Mouse (Mus musculus) forebrain, embryonic 10.5 days (tissue): ENCODE measurements around the gene Per2. TPM values are rescaled to one million over a fixed set of nuclear protein-coding genes. Genes with fewer than 3 reads are reported as not detected.

Experiments used
- DNase-seq: peaks from one replicate; pipeline ENCODE4 v3.0.0-alpha.2; 2017; ENCODE audit warnings: low spot score; ENCODE audit errors: extremely low spot score
- H3K27ac ChIP-seq: fragments of 300-500 bp; sonication (generic); 2 replicates; pipeline ENCODE4 v1.5.1; 2016; ENCODE audit warnings: mild to moderate bottlenecking
- H3K27me3 ChIP-seq: fragments of 300-500 bp; sonication (generic); 2 replicates; pipeline ENCODE4 v1.6.1; 2016; ENCODE audit warnings: mild to moderate bottlenecking; ENCODE audit not compliant: poor library complexity, severe bottlenecking
- H3K36me3 ChIP-seq: fragments of 300-500 bp; sonication (generic); replicated peaks from 2 replicates; pipeline ENCODE4 v1.6.1; 2016; ENCODE audit warnings: mild to moderate bottlenecking, moderate library complexity
- H3K4me1 ChIP-seq: fragments of 300-500 bp; sonication (generic); 2 replicates; pipeline ENCODE4 v1.6.1; 2016
- H3K4me3 ChIP-seq: fragments of 300-500 bp; sonication (generic); 2 replicates; pipeline ENCODE4 v1.5.1; 2016; ENCODE audit warnings: mild to moderate bottlenecking, moderate library complexity
- H3K9me3 ChIP-seq: fragments of 300-500 bp; sonication (generic); 2 replicates; pipeline ENCODE4 v1.6.1; 2016; ENCODE audit warnings: mild to moderate bottlenecking, moderate library complexity
- WGBS: fragments of 180-500 bp; shearing (Covaris S2); methylation state at CpG from one replicate; pipeline ENCODE4 v1.1.7; 2016; 5-methylcytosine and 5-hydroxymethylcytosine counted together
- polyA plus RNA-seq: library from polyadenylated mRNA; unstranded; fragments of >200 nt; fragmentation: Nextera tagmentation; extraction: Ambion mirVana; gene quantifications from 2 replicates; pipeline ENCODE4 v1.2.1, GENCODE M21; 2016

Gene Per2
- polyA plus RNA-seq, 1 experiment from 2014 or later, result 1.6 TPM

GRCm38 (mm10) chr1:91441855-91442254 is 17.3 kb downstream of the Per2 start:
- WGBS, result 95% methylated on average over 3 of the region's 3 CpGs
- Histone ChIP-seq H3K27ac (no peak overlapping the region), H3K36me3 (no peaks in the 10 kb centered on the region), H3K9me3 (peaks cover under 1% of the 10 kb centered on the region; the same call in 1 of the 2 replicates), H3K27me3 (no peaks in the 10 kb centered on the region), H3K4me3 (no peak overlapping the region), H3K4me1 (peaks cover 9% of the 10 kb centered on the region)
- DNase-seq, result no peak

- WGBS, result 93% methylated on average over 8 of the region's 8 CpGs
- H3K4me1 ChIP-seq, result peaks cover 9% of the 10 kb centered on the region
- H3K4me3 ChIP-seq, result no peak overlapping the region
- no peaks in the 10 kb centered on the region for H3K9me3 ChIP-seq
- no peaks in the 10 kb centered on the region for H3K27me3 ChIP-seq
- no peaks in the 10 kb centered on the region for H3K36me3 ChIP-seq
- DNase-seq, result no peak
- no peak overlapping the region for H3K27ac ChIP-seq
These were observed 19.3 kb downstream of the Per2 start for GRCm38 (mm10) chr1:91439776-91440175.

GRCm38 (mm10) chr1:91437573-91437972 is 21.6 kb downstream of the Per2 start:
- no peaks in the 10 kb centered on the region for H3K27me3 ChIP-seq
- 95% methylated on average over 7 of the region's 7 CpGs for WGBS
- H3K27ac ChIP-seq, result no peak overlapping the region
- DNase-seq, result no peak
- no peaks in the 10 kb centered on the region for H3K36me3 ChIP-seq
- H3K9me3 ChIP-seq, result no peaks in the 10 kb centered on the region
- no peak overlapping the region for H3K4me3 ChIP-seq
- peaks cover 3% of the 10 kb centered on the region for H3K4me1 ChIP-seq

GRCm38 (mm10) chr1:91437083-91437400 is 22.1 kb downstream of the Per2 start:
- H3K27ac ChIP-seq, result no peak overlapping the region

GRCm38 (mm10) chr1:91436380-91437082 is 22.6 kb downstream of the Per2 start:
- Histone ChIP-seq H3K4me1 (no peaks in the 10 kb centered on the region), H3K9me3 (no peaks in the 10 kb centered on the region), H3K27me3 (no peaks in the 10 kb centered on the region), H3K36me3 (no peaks in the 10 kb centered on the region), H3K4me3 (no peak overlapping the region), H3K27ac (peak overlapping the region; percentile 8; the same call in 1 of the 2 replicates)
- WGBS, result 88% methylated on average over 6 of the region's 6 CpGs
- no peak for DNase-seq

More at GRCm38 (mm10) chr1:91437083-91437400, 22.1 kb downstream of the Per2 start:
- no peaks in the 10 kb centered on the region for H3K27me3 ChIP-seq
- H3K36me3 ChIP-seq, result no peaks in the 10 kb centered on the region
- no peaks in the 10 kb centered on the region for H3K4me1 ChIP-seq
- no peaks in the 10 kb centered on the region for H3K9me3 ChIP-seq
- no peak for DNase-seq
- WGBS, result 91% methylated on average over 3 of the region's 3 CpGs
- no peak overlapping the region for H3K4me3 ChIP-seq

- no peaks in the 10 kb centered on the region for H3K4me1 ChIP-seq
- WGBS, result 87% methylated on average over 13 of the region's 13 CpGs
- no peak overlapping the region for H3K4me3 ChIP-seq
- H3K9me3 ChIP-seq, result no peaks in the 10 kb centered on the region
- DNase-seq, result no peak
- H3K27me3 ChIP-seq, result no peaks in the 10 kb centered on the region
- H3K36me3 ChIP-seq, result no peaks in the 10 kb centered on the region
- H3K27ac ChIP-seq, result peak overlapping the region; percentile 11; the same call in 1 of the 2 replicates
These were observed 23.5 kb downstream of the Per2 start for GRCm38 (mm10) chr1:91435606-91436130.

- no peaks in the 10 kb centered on the region for H3K4me1 ChIP-seq
- no peaks in the 10 kb centered on the region for H3K36me3 ChIP-seq
- 97% methylated on average over 8 of the region's 8 CpGs for WGBS
- no peak overlapping the region for H3K27ac ChIP-seq
- DNase-seq, result no peak
- H3K27me3 ChIP-seq, result no peaks in the 10 kb centered on the region
- H3K4me3 ChIP-seq, result no peak overlapping the region
- no peaks in the 10 kb centered on the region for H3K9me3 ChIP-seq
These were observed 24.2 kb downstream of the Per2 start for GRCm38 (mm10) chr1:91434905-91435304.

- Histone ChIP-seq H3K27ac (no peak overlapping the region), H3K27me3 (no peaks in the 10 kb centered on the region), H3K4me3 (no peak overlapping the region), H3K36me3 (no peaks in the 10 kb centered on the region), H3K4me1 (no peaks in the 10 kb centered on the region), H3K9me3 (no peaks in the 10 kb centered on the region)
- no peak for DNase-seq
- 88% methylated on average over 7 of the region's 7 CpGs for WGBS
These were observed 28.4 kb downstream of the Per2 start for GRCm38 (mm10) chr1:91430761-91431160.

- no peak overlapping the region for H3K27ac ChIP-seq
- H3K36me3 ChIP-seq, result no peaks in the 10 kb centered on the region
- H3K27me3 ChIP-seq, result no peaks in the 10 kb centered on the region
- H3K9me3 ChIP-seq, result no peaks in the 10 kb centered on the region
- no peak overlapping the region for H3K4me3 ChIP-seq
- 91% methylated on average over 10 of the region's 10 CpGs for WGBS
- no peaks in the 10 kb centered on the region for H3K4me1 ChIP-seq
- no peak for DNase-seq
These were observed 29.9 kb downstream of the Per2 start for GRCm38 (mm10) chr1:91429212-91429611.

GRCm38 (mm10) chr1:91428614-91429013 is 30.5 kb downstream of the Per2 start:
- no peak overlapping the region for H3K4me3 ChIP-seq

GRCm38 (mm10) chr1:91426397-91426796 is 32.7 kb downstream of the Per2 start:
- H3K4me3 ChIP-seq, result no peak overlapping the region
- H3K9me3 ChIP-seq, result no peaks in the 10 kb centered on the region
- H3K36me3 ChIP-seq, result no peaks in the 10 kb centered on the region
- H3K27ac ChIP-seq, result no peak overlapping the region
- H3K4me1 ChIP-seq, result no peaks in the 10 kb centered on the region
- no peaks in the 10 kb centered on the region for H3K27me3 ChIP-seq
- no peak for DNase-seq
- WGBS, result 84% methylated on average over 9 of the region's 9 CpGs

More at GRCm38 (mm10) chr1:91428614-91429013, 30.5 kb downstream of the Per2 start:
- no peaks in the 10 kb centered on the region for H3K36me3 ChIP-seq
- H3K4me1 ChIP-seq, result no peaks in the 10 kb centered on the region
- 56% methylated on average over 4 of the region's 4 CpGs for WGBS
- no peaks in the 10 kb centered on the region for H3K9me3 ChIP-seq
- H3K27ac ChIP-seq, result no peak overlapping the region
- no peaks in the 10 kb centered on the region for H3K27me3 ChIP-seq
- DNase-seq, result peak; percentile 64

- 93% methylated on average over 8 of the region's 8 CpGs for WGBS
- Histone ChIP-seq H3K4me1 (peaks cover 8% of the 10 kb centered on the region), H3K27ac (no peak overlapping the region), H3K9me3 (no peaks in the 10 kb centered on the region), H3K4me3 (no peak overlapping the region), H3K27me3 (no peaks in the 10 kb centered on the region), H3K36me3 (no peaks in the 10 kb centered on the region)
- DNase-seq, result no peak
These were observed 38.5 kb downstream of the Per2 start for GRCm38 (mm10) chr1:91420601-91421065.

- no peak overlapping the region for H3K4me3 ChIP-seq
- no peak overlapping the region; the same call in 1 of the 2 replicates for H3K27ac ChIP-seq
- H3K36me3 ChIP-seq, result no peaks in the 10 kb centered on the region
- H3K9me3 ChIP-seq, result no peaks in the 10 kb centered on the region
- H3K27me3 ChIP-seq, result peaks cover 5% of the 10 kb centered on the region; the same call in 1 of the 2 replicates
- H3K4me1 ChIP-seq, result peaks cover 14% of the 10 kb centered on the region
- no peak for DNase-seq
- 79% methylated on average over 10 of the region's 10 CpGs for WGBS
These were observed 39.1 kb downstream of the Per2 start for GRCm38 (mm10) chr1:91419862-91420600.
